Mouse (Mus musculus): Measurements from ENCODE around the gene Pigq.
A peak's percentile ranks its signal among the peaks of the same experiment; 100 is the strongest.

Pigq gene

DNA sequence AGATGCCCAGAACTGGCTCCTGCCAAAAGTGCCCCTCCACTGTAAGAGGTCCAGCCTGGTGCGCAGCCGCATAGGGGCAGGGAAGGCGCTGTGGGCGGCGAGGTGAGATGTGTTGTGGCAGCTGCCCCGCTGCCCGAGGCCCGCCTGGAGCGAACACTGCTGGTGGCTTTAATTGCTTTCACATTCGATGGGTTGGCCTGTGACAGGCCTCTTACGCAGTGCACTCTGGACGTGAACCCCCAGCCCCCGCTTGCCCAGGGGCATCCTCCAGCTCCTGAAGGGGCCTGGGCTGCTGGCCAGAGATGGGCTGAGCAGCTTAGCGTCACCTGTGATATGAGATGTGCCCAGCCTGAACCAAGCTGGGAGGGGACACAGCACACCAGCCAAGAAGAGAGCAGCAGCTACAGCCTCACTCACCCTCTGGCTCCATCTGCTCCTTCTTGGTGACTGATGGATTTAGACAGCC, 12.9 kb upstream of the Pigq start:
- peak; percentile 80 for DNase-seq

DNA sequence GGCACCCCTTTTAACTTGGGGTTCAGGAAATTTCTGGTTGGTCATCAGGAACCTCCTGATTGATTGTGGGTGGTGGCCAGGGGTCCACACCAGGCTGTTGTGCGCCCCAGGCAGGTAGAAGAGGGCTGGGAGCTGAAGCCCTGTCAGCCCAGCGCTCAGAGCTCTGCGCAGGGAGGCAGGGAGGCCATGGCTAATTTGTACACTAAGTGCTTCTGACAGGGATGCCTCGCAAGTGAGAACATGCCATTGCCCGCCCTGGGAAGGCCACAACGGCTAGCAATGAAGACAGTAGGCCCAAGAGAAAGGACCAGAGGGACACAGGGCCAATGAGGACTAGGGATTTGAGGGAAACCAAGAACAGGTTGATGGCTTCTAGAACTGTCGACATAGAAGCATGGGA, 11.9 kb upstream of the Pigq start:
- DNase-seq = peak; percentile 88

DNA sequence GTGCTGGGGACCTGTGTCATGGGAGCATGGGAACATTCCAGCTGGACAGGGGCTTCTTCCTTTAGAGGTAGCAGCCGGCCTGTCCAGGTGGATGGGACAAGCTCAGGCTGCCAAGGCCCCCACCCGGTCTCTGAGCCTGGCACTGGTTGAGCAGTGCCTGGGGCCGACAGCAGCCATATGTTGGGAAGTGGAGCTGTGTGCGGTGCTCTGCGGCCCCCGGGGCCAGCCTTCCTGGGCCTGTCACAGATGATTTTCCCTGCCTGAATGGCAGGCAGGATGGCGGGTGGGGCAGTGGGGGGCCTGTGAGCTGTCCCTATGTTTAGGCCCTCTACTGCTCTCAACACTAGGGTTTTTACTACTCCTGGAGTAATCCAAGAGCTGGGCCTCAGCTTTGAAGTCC, 11.5 kb upstream of the Pigq start:
- DNase-seq = peak; percentile 71

DNA sequence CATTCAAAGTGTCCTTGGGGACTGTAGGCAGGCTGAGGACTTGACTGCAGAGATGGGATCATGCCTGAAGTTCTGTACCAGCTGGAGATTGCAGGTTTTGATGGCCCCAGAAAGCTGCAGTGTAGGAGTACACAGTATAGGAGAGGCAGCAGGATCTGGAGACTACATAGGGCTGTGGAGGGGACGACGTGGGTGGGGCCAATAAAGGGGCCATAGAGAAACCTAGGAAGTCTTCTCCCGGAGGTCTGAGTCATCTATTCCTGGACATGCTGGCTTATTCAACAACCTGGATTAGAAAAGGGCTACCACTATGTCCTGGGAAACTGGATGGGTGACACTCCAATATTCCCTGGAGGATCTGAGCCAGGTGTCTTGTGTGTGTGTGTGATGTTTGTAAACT, 11.0 kb upstream of the Pigq start:
- DNase-seq = no peak

DNA sequence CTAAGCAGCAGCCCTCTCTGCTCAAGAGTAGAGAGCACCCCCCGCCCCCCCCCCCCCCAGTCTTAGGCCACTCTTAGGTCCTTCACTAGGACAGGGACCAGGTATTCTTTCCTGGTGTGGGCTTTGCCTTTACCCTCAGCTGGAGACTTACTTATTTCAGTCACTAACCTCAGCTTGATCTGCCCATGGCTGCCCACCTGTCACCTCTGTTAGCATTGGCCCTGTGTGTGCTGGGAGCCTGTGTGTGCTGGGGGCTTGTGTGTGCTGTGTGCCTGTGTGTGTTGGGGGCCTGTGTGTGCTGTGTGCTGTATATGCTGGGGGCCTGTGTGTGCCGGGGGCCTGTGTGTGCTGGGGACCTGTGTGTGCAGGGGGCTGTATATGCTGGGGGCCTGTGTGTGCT, 9.9 kb upstream of the Pigq start:
- no peak for DNase-seq

DNA sequence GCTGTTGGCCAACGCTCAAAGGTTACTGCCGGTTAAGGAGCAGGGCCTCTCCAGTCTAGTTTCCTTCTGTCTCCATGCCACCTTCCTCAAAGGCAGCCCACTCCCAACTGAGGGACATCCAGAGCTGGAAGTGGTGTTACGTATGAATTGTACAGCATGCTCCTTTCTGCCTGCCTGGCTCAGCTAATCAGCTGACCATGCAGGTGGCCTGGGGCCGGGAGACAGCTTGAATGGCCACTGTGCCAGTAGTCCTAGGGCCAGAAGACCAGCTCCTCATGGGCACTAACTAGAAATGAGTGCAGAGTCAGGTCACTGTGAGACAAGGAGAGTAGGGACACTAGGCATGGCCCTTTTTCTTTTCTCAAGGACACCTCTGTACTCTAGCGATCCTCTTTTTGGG, 8.4 kb upstream of the Pigq start:
- no peak for DNase-seq

DNA sequence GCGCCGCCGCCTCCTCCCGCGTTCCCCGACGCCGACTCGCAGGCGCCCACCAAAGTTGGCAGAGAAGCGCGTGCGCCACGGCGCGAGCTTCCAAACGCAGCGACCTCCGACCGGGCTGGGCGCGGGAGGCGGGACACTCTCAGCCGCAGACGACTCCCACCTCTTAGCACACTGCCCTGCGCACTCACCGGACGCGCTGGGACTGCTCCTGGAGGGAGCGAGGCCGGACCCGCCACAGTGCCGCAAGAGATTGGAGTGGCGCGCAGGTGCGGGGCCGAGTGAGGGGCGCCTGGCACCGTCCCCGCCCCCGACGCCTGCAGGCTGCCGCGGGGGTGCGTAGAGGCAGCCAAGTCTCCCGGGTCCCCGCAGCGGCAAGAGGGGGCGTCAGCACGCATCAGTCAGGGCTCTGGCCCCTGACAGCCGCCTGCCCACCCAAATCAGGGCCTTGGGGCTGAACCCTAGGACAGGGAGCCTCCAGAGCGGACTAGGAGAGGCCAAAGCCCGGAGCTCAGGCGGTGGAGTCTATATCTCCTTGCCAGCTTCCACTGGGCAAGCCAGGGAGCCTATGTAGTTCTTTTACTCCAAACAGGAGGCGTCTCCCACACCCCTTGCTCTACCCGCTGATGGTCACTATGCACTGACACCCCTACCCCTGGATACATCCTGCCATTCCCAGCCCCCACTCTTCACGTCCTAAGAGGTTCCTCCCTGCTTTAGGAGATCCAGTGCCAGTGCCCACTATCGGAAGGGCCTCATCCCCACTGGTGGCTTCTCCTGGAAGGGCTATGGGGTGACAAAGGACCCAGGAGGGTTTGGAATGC, 7.3 kb upstream of the Pigq start, which contains the start of gene A930017K11Rik:
Gene A930017K11Rik, minus strand, starts transcription at position 763 of the 821 bp plus-strand sequence.
- peak; percentile 67 for DNase-seq

DNA sequence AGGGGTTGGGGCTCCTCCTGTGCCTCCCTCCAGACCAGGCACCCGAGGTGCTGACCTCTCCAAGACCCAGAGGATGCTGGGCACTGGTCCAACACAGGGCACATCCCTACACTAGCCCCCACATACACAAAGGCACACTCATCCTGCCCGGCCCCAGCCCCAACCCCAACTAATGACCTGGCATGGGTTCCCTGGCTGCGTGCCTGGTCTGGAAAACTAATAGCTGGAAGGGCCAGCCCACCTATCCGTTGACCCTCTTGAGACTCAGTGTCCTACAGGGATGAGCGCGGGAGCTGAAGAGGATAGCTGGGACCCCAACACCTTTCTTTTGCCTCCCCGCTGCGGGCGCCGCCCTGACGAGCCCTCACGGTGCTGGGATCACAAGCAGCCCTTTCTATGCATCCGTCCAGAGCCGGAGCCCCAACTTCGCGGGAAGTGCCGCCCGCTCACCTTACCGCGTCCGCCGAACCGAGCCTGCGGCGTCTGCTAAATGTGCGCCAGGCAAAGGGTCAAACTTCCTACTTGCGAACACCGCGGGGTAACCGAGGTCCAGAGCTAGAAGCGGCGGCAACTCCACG, 6.6 kb upstream of the Pigq start:
- peak; percentile 79 for DNase-seq

DNA sequence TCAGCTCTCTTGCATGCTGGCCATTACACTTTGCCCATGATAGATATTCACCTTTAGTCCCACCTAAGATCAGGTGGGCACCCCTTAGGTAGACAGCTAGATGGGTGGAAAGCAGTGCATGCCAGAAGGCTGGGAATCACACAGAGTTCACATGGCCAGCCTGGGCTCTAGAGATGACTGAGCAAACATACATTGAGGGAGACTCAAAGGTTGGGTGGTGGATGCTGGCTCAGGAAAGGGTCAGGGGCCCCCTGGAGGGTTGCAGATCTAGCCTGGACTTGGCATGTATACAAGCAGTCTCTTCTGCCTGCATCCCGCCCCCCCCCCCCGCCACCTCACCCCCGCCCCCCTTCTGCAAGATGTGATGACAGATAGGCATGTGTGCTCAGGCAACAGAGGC, 6.0 kb upstream of the Pigq start:
- DNase-seq = no peak

DNA sequence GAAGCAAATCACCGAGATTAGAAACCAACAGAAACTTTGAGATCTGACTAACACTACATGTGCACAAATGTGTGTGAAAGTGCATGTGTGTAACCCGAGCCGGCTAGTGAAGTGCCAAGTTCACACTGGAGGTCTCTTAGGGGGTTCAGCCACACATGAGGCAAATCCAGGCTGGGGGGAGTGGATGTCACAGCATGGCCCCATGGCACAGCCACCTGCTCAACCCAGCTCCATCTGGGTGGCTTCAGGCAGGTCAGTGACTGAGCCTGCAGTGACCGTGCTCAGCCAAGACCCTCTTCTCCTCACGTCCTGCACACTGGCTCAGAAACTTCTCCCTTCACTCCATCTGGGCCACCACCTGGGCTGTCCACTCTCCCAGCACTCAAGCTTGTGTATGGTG, 5.2 kb upstream of the Pigq start:
- DNase-seq = no peak

DNA sequence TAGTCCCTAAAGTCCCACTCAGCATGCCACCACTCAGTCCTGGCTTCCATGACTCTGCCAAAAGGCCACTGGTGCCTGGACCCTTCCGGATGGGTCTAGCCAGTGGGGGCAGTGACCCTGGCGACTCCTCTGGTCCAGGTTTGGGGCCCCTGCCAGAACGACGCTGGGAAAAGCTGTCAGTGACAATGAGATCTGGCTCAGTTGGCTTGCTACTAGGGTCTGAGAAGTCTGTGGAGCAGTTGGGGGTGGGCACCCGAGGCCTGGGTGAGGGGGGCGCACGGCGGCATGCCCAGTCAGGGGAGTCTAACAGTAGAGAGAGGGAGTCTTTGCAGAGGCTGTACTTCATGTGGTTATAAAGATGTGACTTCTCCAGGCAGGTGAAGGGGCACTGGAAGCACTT, 3.3 kb upstream of the Pigq start:
- no peak for DNase-seq

DNA sequence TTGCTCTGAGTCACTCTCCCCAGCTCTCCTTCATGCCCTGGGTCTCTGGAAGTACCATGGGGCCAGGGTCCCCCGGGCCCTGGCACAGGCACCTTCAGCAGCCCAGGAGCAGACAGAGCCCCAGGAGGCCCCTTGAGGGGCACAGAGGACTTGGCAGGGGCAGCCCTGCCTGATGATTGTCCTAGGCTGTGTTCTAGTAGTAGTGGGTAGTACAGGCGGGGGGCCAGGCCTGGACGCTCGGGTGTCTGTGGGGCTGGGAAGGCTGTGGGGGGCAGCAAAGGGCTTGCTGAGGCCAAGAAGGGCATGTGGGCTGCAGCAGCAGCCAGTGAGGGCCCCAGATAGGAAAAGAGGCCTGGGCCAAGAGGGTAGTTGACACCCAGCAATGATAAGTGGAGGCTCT, 2.8 kb upstream of the Pigq start:
- no peak for DNase-seq

DNA sequence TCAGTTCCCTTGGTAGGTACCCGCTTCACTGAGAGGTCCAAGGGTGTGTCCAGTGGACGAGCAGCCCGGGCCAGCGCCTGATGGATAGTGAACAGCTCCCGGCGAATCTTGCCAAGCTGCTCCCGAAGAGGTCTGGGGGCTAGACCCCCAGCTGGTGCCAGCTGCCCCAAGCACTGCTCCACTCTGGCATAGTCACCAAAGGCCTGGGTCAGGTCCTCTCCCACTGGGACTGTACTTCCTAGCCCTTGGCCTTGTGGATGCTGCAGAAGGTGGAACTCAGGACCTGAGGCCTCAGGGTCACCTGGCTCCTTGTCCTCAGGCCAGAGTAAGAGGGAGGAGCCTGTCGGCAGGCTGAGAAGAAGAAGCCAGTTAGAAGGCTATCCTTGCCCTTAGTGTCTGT, 2.2 kb upstream of the Pigq start:
- no peak for DNase-seq

DNA sequence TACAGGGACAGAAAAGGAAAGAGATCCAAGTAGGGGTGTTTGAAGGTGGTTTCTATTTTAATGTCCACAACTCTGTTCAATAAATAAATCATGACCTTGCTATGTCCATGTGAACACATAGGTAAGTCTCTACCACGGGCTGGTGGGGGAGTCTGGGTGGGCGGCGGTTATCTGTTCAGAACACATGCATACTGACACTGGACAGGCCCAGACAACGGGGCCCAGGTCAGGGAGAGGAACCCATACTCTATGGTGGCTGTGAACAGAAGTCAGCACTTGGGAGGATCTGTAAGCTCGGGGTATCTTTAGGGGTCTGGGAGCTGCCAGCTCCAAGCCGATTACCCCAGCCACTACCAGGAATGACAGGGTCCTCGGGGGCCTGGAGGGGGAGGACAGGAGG, 1.6 kb upstream of the Pigq start:
- DNase-seq = no peak

DNA sequence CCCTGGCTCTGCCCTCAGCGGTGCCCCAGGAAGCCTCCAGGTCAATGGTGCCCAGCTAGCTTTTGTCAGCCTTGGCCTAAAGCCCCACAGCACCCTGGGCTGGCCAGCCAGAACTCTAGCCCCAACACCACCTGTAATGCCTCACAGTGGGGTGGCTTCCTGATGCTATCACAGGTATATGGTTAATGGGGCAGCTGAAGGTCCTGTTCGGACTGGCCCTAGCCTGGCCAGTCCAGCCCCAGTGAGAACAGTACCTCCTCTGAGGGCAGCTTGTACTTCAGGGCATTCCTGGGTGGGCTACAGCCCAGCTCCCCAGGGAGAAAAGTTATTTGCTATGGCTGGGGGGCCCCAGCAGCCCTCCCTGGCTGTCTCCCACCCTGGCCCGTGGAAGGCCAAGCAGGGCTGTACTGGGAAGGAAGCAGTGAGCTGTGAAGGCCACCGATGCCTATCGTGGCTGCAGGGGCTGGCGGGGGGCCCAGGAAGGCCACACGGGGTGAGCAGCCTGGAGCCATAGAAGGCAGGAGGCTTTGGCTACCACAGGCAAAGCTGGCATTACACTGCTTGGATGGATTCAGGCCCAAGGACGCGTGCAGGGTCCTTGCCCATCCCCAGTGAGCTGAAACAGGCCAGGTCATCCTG, 900 bp upstream of the Pigq start:
- DNase-seq = no peak

DNA sequence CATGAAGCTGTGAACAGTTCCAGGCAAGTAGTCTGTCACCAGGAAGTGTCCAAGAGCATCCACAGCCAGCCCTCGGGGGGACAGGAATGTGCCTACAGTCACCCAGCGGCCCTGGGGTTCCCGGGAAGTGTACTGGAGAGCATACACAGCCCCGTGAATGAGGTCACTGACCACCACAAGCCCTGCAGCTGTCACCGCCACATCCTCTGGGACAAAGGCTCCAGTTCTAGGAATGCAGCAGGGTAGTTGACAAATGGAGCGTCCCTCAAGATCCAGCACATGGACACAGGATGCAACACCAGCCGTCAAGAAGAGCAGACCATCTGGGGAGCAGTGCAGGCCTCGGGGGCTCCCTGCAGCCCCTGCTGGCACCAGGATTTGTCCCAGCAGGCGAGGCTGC, 967 bp downstream of the Pigq start:
- DNase-seq = peak; percentile 53

DNA sequence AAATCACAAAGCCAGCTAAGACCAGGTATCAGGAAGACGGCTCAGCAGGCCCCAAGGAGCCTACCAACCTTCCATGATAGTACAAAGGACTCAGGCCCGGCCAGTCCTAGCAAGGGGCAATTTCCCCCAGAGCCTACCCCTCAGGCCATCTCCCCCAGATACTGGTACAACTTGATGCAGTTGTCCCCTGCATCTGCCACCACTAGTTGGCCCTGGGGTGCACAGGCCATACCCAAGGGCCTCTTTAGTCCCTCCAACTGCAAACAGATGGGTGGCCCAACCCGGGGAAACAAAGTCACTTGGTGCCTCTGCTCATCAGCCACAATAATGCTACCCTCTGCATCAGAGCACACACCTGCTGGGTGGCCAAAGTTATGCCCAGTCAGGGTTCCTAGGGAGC, 1.5 kb downstream of the Pigq start:
- no peak for DNase-seq

DNA sequence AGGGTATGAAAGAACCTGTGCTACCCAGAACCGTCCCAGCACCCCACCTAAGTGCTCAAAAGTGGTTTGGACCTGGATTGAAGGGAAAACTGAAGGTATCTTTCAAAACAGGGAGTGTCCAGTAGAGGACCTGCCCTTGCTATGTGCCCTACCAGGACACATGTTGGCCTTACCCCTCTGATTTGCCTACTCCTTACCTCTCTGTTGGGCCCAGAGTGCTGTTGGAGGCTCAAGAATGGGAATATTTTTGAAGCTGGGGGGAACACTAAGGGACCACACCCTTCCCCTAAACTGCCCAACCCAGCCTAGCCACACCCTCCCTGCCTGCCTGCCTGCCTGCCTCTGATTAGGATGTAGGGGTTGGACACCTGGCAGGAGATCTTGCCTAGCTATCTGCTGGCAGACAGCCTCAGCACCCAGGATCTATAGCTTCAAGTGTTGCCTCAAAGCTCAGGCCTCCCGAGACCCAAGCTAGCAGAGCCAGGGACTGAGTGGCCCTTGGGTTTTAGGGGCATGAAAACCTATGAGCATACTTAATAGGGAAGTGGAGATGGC, 2.1 kb downstream of the Pigq start:
- no peak for DNase-seq

DNA sequence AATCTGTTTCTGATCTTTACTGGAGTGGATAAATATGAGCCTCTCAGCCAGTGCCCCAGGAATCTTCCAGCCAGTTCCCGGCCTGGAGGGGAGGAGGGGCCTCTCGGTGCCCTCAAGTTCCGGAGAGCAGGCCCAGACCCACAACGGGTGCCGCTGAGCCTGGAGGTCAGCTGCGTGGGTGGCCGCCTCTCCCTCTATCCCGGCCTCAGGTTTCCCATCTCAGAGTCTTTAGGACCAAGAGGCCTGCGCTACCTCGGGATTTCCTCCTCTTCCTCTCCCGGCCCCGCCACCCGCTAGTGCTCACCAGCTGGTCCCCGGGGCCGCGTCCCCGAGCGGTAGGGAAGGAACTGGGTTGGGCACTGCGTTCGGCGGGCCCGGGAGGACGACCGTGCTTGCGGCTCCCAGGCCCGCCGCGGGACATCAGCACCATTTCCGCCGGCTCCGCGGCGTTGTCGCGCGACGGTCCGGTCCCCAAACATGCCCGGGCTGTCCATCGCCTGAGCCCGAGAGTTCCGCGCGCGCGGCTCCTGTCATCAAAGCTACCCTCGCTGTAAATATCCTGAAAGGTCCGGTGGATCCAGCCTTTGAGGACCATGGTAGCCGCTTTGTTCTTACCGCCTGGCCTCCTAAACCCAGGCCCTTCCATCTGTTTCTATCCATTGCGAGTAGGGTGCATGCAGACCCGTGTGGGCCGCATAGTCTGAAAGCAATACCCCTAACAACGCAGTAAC, 3.1 kb downstream of the Pigq start:
- peak; percentile 85 for DNase-seq

DNA sequence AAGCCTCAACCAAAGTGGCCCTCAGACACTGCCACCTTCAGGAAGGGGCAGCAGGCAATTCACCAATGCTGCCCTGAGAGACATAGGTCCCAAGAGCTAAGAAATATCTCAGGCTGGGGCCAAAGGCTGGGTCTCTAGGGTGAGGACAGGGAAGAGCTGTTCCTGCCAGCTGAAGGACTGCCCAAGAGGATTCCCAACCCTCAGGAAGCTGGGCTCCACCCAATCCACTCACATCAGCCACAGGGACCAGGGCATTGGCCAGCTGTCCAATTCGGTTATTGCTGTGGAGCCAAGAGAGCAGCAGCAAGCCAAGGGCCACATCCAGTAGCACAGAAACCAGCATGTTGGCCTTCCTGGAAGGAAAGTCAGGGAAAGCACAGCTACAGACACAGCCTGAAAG, 10.2 kb downstream of the Pigq start:
- DNase-seq = no peak

DNA sequence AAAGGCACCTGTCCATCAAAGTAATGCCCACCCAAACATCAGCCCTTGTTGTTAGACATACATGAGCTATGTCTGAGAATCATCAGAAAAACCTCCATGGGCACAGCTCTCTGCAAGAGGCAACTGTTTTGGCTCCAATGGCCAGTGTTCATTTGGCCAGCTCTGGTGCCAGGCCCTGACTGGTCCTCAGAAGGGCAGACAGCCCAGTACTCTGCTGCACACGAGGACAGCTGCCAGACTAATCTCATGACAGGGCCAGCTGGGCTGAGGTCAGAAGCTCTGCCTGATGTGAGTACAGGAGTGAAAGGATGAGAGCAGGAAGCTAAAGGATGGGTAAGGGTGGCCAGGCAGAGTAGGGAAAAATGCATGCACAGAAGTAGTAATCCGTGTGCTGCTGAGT, 19.4 kb downstream of the Pigq start:
- DNase-seq = no peak

DNA sequence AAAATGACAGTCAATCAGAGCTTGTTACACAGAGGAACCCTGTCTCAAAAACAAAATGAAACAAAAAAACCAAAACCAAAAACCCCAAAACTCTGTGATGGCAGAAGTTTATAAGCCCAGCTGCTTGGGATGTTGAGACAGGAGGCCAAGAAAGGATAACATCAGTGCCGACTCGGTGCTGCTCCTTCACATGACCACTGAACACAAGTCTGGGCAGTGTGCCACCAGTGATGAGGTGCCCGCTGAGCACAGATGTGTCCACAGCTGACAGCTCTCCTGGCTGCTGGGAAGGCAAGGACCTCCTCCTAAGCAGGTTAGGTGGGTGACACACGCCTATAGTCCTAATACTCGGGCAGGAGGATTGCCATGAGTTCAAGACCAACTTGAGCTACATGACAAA, 22.6 kb downstream of the Pigq start:
- no peak for DNase-seq

Measured in retina, postnatal 1 day (tissue).